Mouse (Mus musculus): ENCODE data around the gene Fabp1. TPM values are rescaled to one million over a fixed set of nuclear protein-coding genes. Genes with fewer than 3 reads are reported as not detected.

Gene Fabp1
- polyA plus RNA-seq (2014; fragmentation: Nextera tagmentation; extraction: Ambion mirVana), result 0.43 TPM in 1 of 2 replicates, not detected in the other

GRCm38 (mm10) chr6:71199612-71200011 lies at the start of gene Fabp1:
Gene Fabp1 (plus strand): TSS chr6:71199827.
- 87% methylated on average over 4 of the region's 4 CpGs for WGBS
- ATAC-seq (ENCODE audit: low FRiP score, low TSS enrichment), result no peak
- Histone ChIP-seq H3K36me3 (ENCODE audit: control insufficient read depth, insufficient read depth, low read length) (no peaks in the 10 kb centered on the region), H3K4me1 (ENCODE audit: control insufficient read depth, insufficient read depth, low read length) (no peaks in the 10 kb centered on the region), H3K9me3 (ENCODE audit: control insufficient read depth, low read length) (no peaks in the 10 kb centered on the region), H3K4me2 (replicated peaks; ENCODE audit: low read depth, low read length) (no peak within 1 kb of the TSS), H3K27ac (ENCODE audit: low read depth, low read length) (no peak within 1 kb of the TSS), H3K27me3 (ENCODE audit: control insufficient read depth, insufficient read depth, low read length) (no peaks in the 10 kb centered on the region), H3K4me3 (ENCODE audit: low read length) (no peak within 1 kb of the TSS), H3K9ac (ENCODE audit: low read depth, low read length) (no peak within 1 kb of the TSS)

GRCm38 (mm10) chr6:71151098-71151497 lies 48.5 kb upstream of the Fabp1 start:
- ATAC-seq (ENCODE audit: low FRiP score, low TSS enrichment), result no peak
- Histone ChIP-seq H3K27me3 (ENCODE audit: control insufficient read depth, insufficient read depth, low read length) (no peaks in the 10 kb centered on the region), H3K4me3 (ENCODE audit: low read length) (no peak overlapping the region), H3K4me2 (replicated peaks; ENCODE audit: low read depth, low read length) (no peak overlapping the region), H3K27ac (ENCODE audit: low read depth, low read length) (no peak overlapping the region), H3K4me1 (ENCODE audit: control insufficient read depth, insufficient read depth, low read length) (no peaks in the 10 kb centered on the region), H3K9me3 (ENCODE audit: control insufficient read depth, low read length) (no peaks in the 10 kb centered on the region), H3K9ac (ENCODE audit: low read depth, low read length) (no peak overlapping the region), H3K36me3 (ENCODE audit: control insufficient read depth, insufficient read depth, low read length) (no peaks in the 10 kb centered on the region)
- WGBS, result 52% methylated on average over 10 of the region's 10 CpGs

- WGBS, result 90% methylated on average over 4 of the region's 4 CpGs
- no peak for ATAC-seq (ENCODE audit: low FRiP score, low TSS enrichment)
- H3K27me3 ChIP-seq (ENCODE audit: control insufficient read depth, insufficient read depth, low read length), result no peaks in the 10 kb centered on the region
These were observed 46.1 kb upstream of the Fabp1 start for GRCm38 (mm10) chr6:71153486-71153885.

GRCm38 (mm10) chr6:71154861-71155260 lies 44.8 kb upstream of the Fabp1 start:
- H3K4me2 ChIP-seq (replicated peaks; ENCODE audit: low read depth, low read length), result no peak overlapping the region
- H3K9me3 ChIP-seq (ENCODE audit: control insufficient read depth, low read length), result no peaks in the 10 kb centered on the region
- no peak overlapping the region for H3K9ac ChIP-seq (ENCODE audit: low read depth, low read length)
- WGBS, result 89% methylated on average over 6 of the region's 6 CpGs
- no peak overlapping the region for H3K27ac ChIP-seq (ENCODE audit: low read depth, low read length)
- no peak for ATAC-seq (ENCODE audit: low FRiP score, low TSS enrichment)
- H3K36me3 ChIP-seq (ENCODE audit: control insufficient read depth, insufficient read depth, low read length), result no peaks in the 10 kb centered on the region
- H3K27me3 ChIP-seq (ENCODE audit: control insufficient read depth, insufficient read depth, low read length), result no peaks in the 10 kb centered on the region
- no peaks in the 10 kb centered on the region for H3K4me1 ChIP-seq (ENCODE audit: control insufficient read depth, insufficient read depth, low read length)
- H3K4me3 ChIP-seq (ENCODE audit: low read length), result no peak overlapping the region

More at GRCm38 (mm10) chr6:71153486-71153885, 46.1 kb upstream of the Fabp1 start:
- no peak overlapping the region for H3K4me2 ChIP-seq (replicated peaks; ENCODE audit: low read depth, low read length)
- no peaks in the 10 kb centered on the region for H3K36me3 ChIP-seq (ENCODE audit: control insufficient read depth, insufficient read depth, low read length)
- no peak overlapping the region for H3K4me3 ChIP-seq (ENCODE audit: low read length)
- no peaks in the 10 kb centered on the region for H3K4me1 ChIP-seq (ENCODE audit: control insufficient read depth, insufficient read depth, low read length)
- H3K9ac ChIP-seq (ENCODE audit: low read depth, low read length), result no peak overlapping the region
- H3K27ac ChIP-seq (ENCODE audit: low read depth, low read length), result no peak overlapping the region
- H3K9me3 ChIP-seq (ENCODE audit: control insufficient read depth, low read length), result no peaks in the 10 kb centered on the region

- Histone ChIP-seq H3K27ac (ENCODE audit: low read depth, low read length) (no peak overlapping the region), H3K4me1 (ENCODE audit: control insufficient read depth, insufficient read depth, low read length) (no peaks in the 10 kb centered on the region), H3K4me3 (ENCODE audit: low read length) (no peak overlapping the region), H3K4me2 (replicated peaks; ENCODE audit: low read depth, low read length) (no peak overlapping the region), H3K9me3 (ENCODE audit: control insufficient read depth, low read length) (no peaks in the 10 kb centered on the region), H3K9ac (ENCODE audit: low read depth, low read length) (no peak overlapping the region), H3K36me3 (ENCODE audit: control insufficient read depth, insufficient read depth, low read length) (no peaks in the 10 kb centered on the region), H3K27me3 (ENCODE audit: control insufficient read depth, insufficient read depth, low read length) (no peaks in the 10 kb centered on the region)
- no peak for ATAC-seq (ENCODE audit: low FRiP score, low TSS enrichment)
- 77% methylated on average over 5 of the region's 5 CpGs for WGBS
These were observed 42.8 kb upstream of the Fabp1 start for GRCm38 (mm10) chr6:71156674-71157326.

GRCm38 (mm10) chr6:71161290-71161689 lies 38.3 kb upstream of the Fabp1 start:
- Histone ChIP-seq H3K4me1 (ENCODE audit: control insufficient read depth, insufficient read depth, low read length) (no peaks in the 10 kb centered on the region), H3K9ac (ENCODE audit: low read depth, low read length) (no peak overlapping the region), H3K4me2 (replicated peaks; ENCODE audit: low read depth, low read length) (no peak overlapping the region), H3K27me3 (ENCODE audit: control insufficient read depth, insufficient read depth, low read length) (no peaks in the 10 kb centered on the region), H3K27ac (ENCODE audit: low read depth, low read length) (no peak overlapping the region), H3K36me3 (ENCODE audit: control insufficient read depth, insufficient read depth, low read length) (no peaks in the 10 kb centered on the region), H3K9me3 (ENCODE audit: control insufficient read depth, low read length) (no peaks in the 10 kb centered on the region), H3K4me3 (ENCODE audit: low read length) (no peak overlapping the region)
- WGBS, result 63% methylated on average over 7 of the region's 7 CpGs
- ATAC-seq (ENCODE audit: low FRiP score, low TSS enrichment), result no peak

- Histone ChIP-seq H3K4me2 (replicated peaks; ENCODE audit: low read depth, low read length) (no peak overlapping the region), H3K36me3 (ENCODE audit: control insufficient read depth, insufficient read depth, low read length) (no peaks in the 10 kb centered on the region), H3K4me1 (ENCODE audit: control insufficient read depth, insufficient read depth, low read length) (no peaks in the 10 kb centered on the region), H3K27me3 (ENCODE audit: control insufficient read depth, insufficient read depth, low read length) (no peaks in the 10 kb centered on the region), H3K4me3 (ENCODE audit: low read length) (no peak overlapping the region), H3K9ac (ENCODE audit: low read depth, low read length) (no peak overlapping the region), H3K9me3 (ENCODE audit: control insufficient read depth, low read length) (no peaks in the 10 kb centered on the region), H3K27ac (ENCODE audit: low read depth, low read length) (no peak overlapping the region)
- WGBS, result 63% methylated on average over 4 of the region's 4 CpGs
- ATAC-seq (ENCODE audit: low FRiP score, low TSS enrichment), result no peak
These were observed 37.4 kb upstream of the Fabp1 start for GRCm38 (mm10) chr6:71162269-71162668.

- H3K4me2 ChIP-seq (replicated peaks; ENCODE audit: low read depth, low read length), result no peak overlapping the region
- 38% methylated on average over 6 of the region's 6 CpGs for WGBS
- ATAC-seq (ENCODE audit: low FRiP score, low TSS enrichment), result peak; percentile 69
These were observed 35.2 kb upstream of the Fabp1 start for GRCm38 (mm10) chr6:71164394-71164793.

GRCm38 (mm10) chr6:71166551-71167169 lies 33.0 kb upstream of the Fabp1 start:
- no peaks in the 10 kb centered on the region for H3K4me1 ChIP-seq (ENCODE audit: control insufficient read depth, insufficient read depth, low read length)
- no peaks in the 10 kb centered on the region for H3K9me3 ChIP-seq (ENCODE audit: control insufficient read depth, low read length)
- no peaks in the 10 kb centered on the region for H3K36me3 ChIP-seq (ENCODE audit: control insufficient read depth, insufficient read depth, low read length)
- no peak overlapping the region for H3K4me2 ChIP-seq (replicated peaks; ENCODE audit: low read depth, low read length)
- H3K27me3 ChIP-seq (ENCODE audit: control insufficient read depth, insufficient read depth, low read length), result no peaks in the 10 kb centered on the region
- no peak overlapping the region for H3K27ac ChIP-seq (ENCODE audit: low read depth, low read length)
- H3K9ac ChIP-seq (ENCODE audit: low read depth, low read length), result no peak overlapping the region
- ATAC-seq (ENCODE audit: low FRiP score, low TSS enrichment), result no peak
- 42% methylated on average over 6 of the region's 6 CpGs for WGBS
- no peak overlapping the region for H3K4me3 ChIP-seq (ENCODE audit: low read length)

More at GRCm38 (mm10) chr6:71164394-71164793, 35.2 kb upstream of the Fabp1 start:
- H3K9ac ChIP-seq (ENCODE audit: low read depth, low read length), result no peak overlapping the region
- H3K27me3 ChIP-seq (ENCODE audit: control insufficient read depth, insufficient read depth, low read length), result no peaks in the 10 kb centered on the region
- H3K4me1 ChIP-seq (ENCODE audit: control insufficient read depth, insufficient read depth, low read length), result no peaks in the 10 kb centered on the region
- no peaks in the 10 kb centered on the region for H3K9me3 ChIP-seq (ENCODE audit: control insufficient read depth, low read length)
- H3K27ac ChIP-seq (ENCODE audit: low read depth, low read length), result no peak overlapping the region
- H3K36me3 ChIP-seq (ENCODE audit: control insufficient read depth, insufficient read depth, low read length), result no peaks in the 10 kb centered on the region
- H3K4me3 ChIP-seq (ENCODE audit: low read length), result no peak overlapping the region
